Mouse (Mus musculus) intestine, embryonic 14.5 days (tissue): Measurements from ENCODE around the gene 4930432M17Rik. TPM values are rescaled to one million over a fixed set of nuclear protein-coding genes. Genes with fewer than 3 reads are reported as not detected.
A peak's percentile ranks its signal among the peaks of the same experiment; 100 is the strongest.

ENCODE experiments used
- ATAC-seq: fragments of 200-750 bp; cut with Nextera tagmentation; replicated peaks from 2 replicates; pipeline ENCODE4 v1.8.0; 2017; ENCODE audit warnings: low read depth, moderate number of reproducible peaks, moderate TSS enrichment, moderate library complexity; ENCODE audit not compliant: low FRiP score, low TSS enrichment
- DNase-seq: peaks from one replicate; pipeline ENCODE4 v3.0.0-alpha.2; 2018; ENCODE audit warnings: low spot score
- H3K27ac ChIP-seq: fragments of 300-500 bp; sonication (generic); 2 replicates; pipeline ENCODE4 v1.5.1; 2014; ENCODE audit warnings: low read depth, mild to moderate bottlenecking, control low read depth
- H3K27me3 ChIP-seq: fragments of 300-500 bp; sonication (generic); replicated peaks from 2 replicates; pipeline ENCODE4 v1.6.1; 2014; ENCODE audit warnings: low read length, control low read depth; ENCODE audit not compliant: control insufficient read depth, insufficient read depth
- H3K36me3 ChIP-seq: fragments of 300-500 bp; sonication (generic); 2 replicates; pipeline ENCODE4 v1.6.1; 2014; ENCODE audit warnings: low read length, control low read depth; ENCODE audit not compliant: control insufficient read depth, insufficient read depth
- H3K4me1 ChIP-seq: fragments of 300-500 bp; sonication (generic); replicated peaks from 2 replicates; pipeline ENCODE4 v1.6.1; 2014; ENCODE audit warnings: low read length, control low read depth, mixed read lengths; ENCODE audit not compliant: control insufficient read depth, insufficient read depth
- H3K4me2 ChIP-seq: fragments of 300-500 bp; sonication (generic); 2 replicates; pipeline ENCODE4 v1.6.1; 2014; ENCODE audit warnings: low read length
- H3K4me3 ChIP-seq: fragments of 300-500 bp; sonication (generic); 2 replicates; pipeline ENCODE4 v1.5.1; 2014; ENCODE audit warnings: low read depth, low read length, control low read depth, mixed read lengths
- H3K9ac ChIP-seq: fragments of 300-500 bp; sonication (generic); 2 replicates; pipeline ENCODE4 v1.6.1; 2014; ENCODE audit warnings: mild to moderate bottlenecking, low read length
- H3K9me3 ChIP-seq: fragments of 300-500 bp; sonication (generic); 2 replicates; pipeline ENCODE4 v1.6.1; 2016; ENCODE audit warnings: low read length, control low read depth; ENCODE audit not compliant: control insufficient read depth
- WGBS: fragments of 180-500 bp; shearing (Covaris S2); extraction: QIAGEN DNeasy Blood & Tissue Kit; methylation state at CpG from one replicate; pipeline ENCODE4 v1.1.7; 2014; 5-methylcytosine and 5-hydroxymethylcytosine counted together
- polyA plus RNA-seq: library from polyadenylated mRNA; unstranded; fragments of >200 nt; fragmentation: Nextera tagmentation; extraction: Ambion mirVana; gene quantifications from 2 replicates; pipeline ENCODE4 v1.2.1, GENCODE M21; 2014

The 4930432M17Rik gene
- polyA plus RNA-seq, 1 experiment from 2014 or later, result not detected

DNA sequence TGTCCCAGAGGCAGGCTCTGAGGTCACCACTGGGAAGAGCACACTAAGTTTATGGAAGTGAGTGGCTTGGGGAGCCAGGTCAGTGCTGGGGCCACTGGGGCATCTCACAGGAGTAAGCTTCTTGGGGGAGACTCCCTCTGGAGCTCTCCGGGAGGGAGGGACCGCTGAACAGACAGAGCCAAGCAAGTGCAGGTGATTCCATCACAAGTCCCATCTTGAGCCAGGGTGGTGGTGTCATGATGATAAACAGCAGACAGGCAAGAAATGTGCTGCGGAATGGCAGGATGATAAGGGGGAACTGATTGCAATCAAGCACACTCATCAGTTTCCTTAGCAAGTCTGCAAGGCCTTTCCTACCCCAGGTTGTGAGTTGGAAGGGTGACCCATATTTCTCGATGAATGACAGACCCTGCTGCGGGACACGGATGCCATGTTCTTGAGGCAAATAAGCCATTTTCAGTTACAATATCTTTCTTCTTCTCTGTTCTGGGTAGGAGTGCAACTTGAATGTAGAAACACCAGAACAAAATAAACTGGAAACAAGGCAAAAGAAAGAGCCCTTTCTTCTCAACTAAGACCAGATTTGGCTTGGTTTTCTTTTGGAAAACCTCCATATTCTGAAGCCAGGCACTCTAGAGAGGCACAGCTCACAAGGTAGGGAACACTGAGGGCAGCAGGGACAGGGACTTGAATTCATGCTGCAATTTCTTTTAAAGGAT, 45.3 kb downstream of the 4930432M17Rik start:
- Histone ChIP-seq H3K36me3 (no peaks in the 10 kb centered on the region), H3K4me2 (no peak overlapping the region), H3K27me3 (peaks cover 6% of the 10 kb centered on the region), H3K9ac (no peak overlapping the region), H3K27ac (no peak overlapping the region), H3K9me3 (no peaks in the 10 kb centered on the region), H3K4me3 (no peak overlapping the region), H3K4me1 (no peaks in the 10 kb centered on the region)
- ATAC-seq, result no peak
- DNase-seq, result no peak
- 58% methylated on average over 6 of the region's 6 CpGs for WGBS

DNA sequence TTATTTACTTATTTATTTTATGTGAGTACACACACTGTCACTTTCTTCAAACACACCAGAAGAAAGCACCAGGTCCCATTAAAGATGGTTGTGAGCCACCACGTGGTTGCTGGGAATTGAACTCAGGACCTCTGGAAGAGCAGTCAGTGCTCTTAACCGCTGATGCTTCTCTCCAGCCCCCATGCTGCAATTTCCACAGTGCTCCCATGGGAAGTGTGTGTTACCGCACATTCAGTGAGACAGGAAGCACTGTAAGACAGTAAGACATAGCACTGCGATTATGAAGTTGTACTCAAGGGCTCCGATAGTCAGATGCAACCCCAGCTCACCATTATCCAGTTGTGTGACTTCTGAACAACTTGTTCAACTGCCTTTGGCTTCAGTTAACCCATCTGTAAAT, 45.9 kb downstream of the 4930432M17Rik start:
- 83% methylated on average over 5 of the region's 5 CpGs for WGBS
- no peaks in the 10 kb centered on the region; the same call in 1 of the 2 replicates for H3K4me1 ChIP-seq

DNA sequence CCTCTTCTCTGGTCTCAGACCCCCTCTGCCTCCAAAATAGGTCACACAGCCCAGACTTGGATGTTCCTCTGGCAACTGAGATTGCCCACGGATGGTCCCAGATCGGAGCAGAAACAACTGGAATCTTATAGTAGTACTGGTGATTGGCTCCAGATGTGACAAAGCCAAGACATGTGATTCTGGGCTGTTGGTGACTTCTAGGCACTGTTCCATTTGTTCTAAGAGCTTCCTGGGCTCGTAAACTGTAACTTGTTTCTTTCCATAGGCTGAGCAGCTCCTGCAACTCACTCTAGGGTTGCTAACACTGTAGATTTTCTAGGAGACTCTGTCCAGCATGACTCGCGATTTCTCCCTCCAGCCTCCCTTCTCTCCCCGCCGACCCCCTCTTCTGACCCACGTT, 48.1 kb downstream of the 4930432M17Rik start:
- Histone ChIP-seq H3K27ac (no peak overlapping the region), H3K4me1 (peaks cover 6% of the 10 kb centered on the region), H3K36me3 (no peaks in the 10 kb centered on the region), H3K4me3 (no peak overlapping the region), H3K9me3 (no peaks in the 10 kb centered on the region), H3K4me2 (no peak overlapping the region), H3K27me3 (peaks cover 3% of the 10 kb centered on the region; the same call in 1 of the 2 replicates), H3K9ac (no peak overlapping the region)
- DNase-seq (no peak), ATAC-seq (no peak)
- WGBS, result 70% methylated on average over 8 of the region's 8 CpGs

More for the DNA sequence above, 45.9 kb downstream of the 4930432M17Rik start:
- ATAC-seq (no peak), DNase-seq (no peak)
- peaks cover 4% of the 10 kb centered on the region for H3K27me3 ChIP-seq
- H3K4me3 ChIP-seq, result no peak overlapping the region
- no peak overlapping the region for H3K4me2 ChIP-seq
- H3K9ac ChIP-seq, result no peak overlapping the region
- no peak overlapping the region for H3K27ac ChIP-seq
- no peaks in the 10 kb centered on the region for H3K9me3 ChIP-seq
- H3K36me3 ChIP-seq, result no peaks in the 10 kb centered on the region

DNA sequence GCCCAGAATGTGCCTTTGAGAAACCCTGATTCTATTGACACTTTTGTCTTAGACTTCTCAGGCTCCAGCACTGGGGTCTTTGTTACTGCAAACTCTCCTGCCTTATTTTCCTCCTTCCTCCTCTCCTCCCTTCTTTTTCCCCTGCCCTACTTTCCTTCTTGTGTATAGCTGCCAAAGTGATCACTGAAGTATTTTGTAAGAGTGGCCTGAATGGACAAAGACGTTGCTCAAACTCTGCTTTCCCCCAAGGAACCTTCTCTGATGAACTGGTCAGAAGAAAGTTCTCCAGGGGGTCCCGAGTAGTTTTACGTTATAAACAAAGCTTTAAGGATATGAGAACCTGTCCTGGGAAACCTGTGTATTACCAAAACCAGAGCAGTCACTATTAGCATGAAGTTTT, 49.1 kb downstream of the 4930432M17Rik start:
- no peak for DNase-seq
- no peak overlapping the region for H3K27ac ChIP-seq

GRCm38 (mm10) chr3:121720801-121721690, 50.5 kb downstream of the 4930432M17Rik start:
- no peak overlapping the region for H3K4me3 ChIP-seq
- no peak overlapping the region for H3K27ac ChIP-seq
- ATAC-seq (no peak), DNase-seq (no peak)
- no peaks in the 10 kb centered on the region for H3K9me3 ChIP-seq
- H3K4me1 ChIP-seq, result peaks cover 6% of the 10 kb centered on the region
- H3K27me3 ChIP-seq, result no peaks in the 10 kb centered on the region; the same call in 1 of the 2 replicates
- H3K4me2 ChIP-seq, result no peak overlapping the region
- no peak overlapping the region for H3K9ac ChIP-seq
- 38% methylated on average over 14 of the region's 14 CpGs for WGBS
- H3K36me3 ChIP-seq, result no peaks in the 10 kb centered on the region

More for the DNA sequence above, 49.1 kb downstream of the 4930432M17Rik start:
- H3K27me3 ChIP-seq, result peaks cover 3% of the 10 kb centered on the region; the same call in 1 of the 2 replicates
- no peaks in the 10 kb centered on the region for H3K36me3 ChIP-seq
- 75% methylated on average over 3 of the region's 3 CpGs for WGBS
- peaks cover 6% of the 10 kb centered on the region for H3K4me1 ChIP-seq
- H3K4me2 ChIP-seq, result no peak overlapping the region
- ATAC-seq, result no peak
- H3K9ac ChIP-seq, result no peak overlapping the region
- no peak overlapping the region for H3K4me3 ChIP-seq
- no peaks in the 10 kb centered on the region for H3K9me3 ChIP-seq

- Histone ChIP-seq H3K36me3 (no peaks in the 10 kb centered on the region), H3K9me3 (no peaks in the 10 kb centered on the region), H3K27ac (no peak overlapping the region), H3K4me1 (peaks cover 6% of the 10 kb centered on the region), H3K27me3 (no peaks in the 10 kb centered on the region; the same call in 1 of the 2 replicates), H3K4me2 (no peak overlapping the region), H3K9ac (no peak overlapping the region), H3K4me3 (no peak overlapping the region)
- ATAC-seq, result no peak
- no peak for DNase-seq
- 59% methylated on average over 7 of the region's 7 CpGs for WGBS
Observed at GRCm38 (mm10) chr3:121721691-121722070, 51.1 kb downstream of the 4930432M17Rik start.

DNA sequence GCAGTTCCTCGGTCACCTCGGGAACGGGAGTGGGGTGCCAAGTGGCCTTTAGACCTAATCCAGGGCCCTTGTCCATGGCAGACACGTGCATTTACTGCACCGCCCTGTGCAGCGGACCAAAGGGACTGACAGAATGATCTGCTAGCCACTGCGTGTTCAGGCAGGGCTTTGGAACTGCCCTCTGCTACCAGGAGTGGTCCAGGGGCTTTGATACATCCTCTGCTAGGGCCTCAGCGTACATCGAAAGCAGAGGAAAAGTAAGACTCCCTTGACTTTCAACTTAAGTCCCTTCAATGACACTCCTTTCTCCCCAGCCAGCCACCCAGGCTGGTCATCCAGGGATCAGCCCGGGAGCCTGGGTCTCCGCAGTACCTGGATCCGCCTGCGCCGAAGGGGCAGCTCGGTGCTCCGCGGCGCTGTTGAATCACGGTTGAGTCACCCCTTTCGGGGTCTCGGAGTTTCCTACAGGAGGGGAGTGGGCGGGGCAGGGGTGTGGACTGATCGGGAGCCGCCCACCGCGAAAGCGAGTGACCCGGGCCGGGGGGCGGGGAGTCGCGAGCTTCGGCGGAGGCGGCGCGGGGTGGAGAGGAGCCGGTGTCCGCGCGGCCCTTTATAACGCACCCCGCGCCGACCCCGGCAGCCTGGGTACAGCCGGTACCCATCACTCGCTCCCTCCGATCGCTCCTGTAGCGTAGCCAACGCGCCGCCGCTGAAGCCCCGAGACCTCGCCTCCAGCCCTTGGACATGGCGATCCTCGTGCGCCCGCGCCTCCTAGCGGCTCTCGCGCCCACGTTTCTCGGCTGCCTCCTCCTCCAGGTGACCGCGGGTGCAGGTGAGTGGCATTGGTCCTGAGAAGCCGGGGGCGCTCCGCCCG, 52.6 kb downstream of the 4930432M17Rik start, which contains the start of gene F3:
F3 (plus strand) TSS at position 567 of the 874 bp plus-strand sequence.
- Histone ChIP-seq H3K36me3 (no peaks in the 10 kb centered on the region), H3K4me3 (peak within 1 kb of the TSS; percentile 68), H3K27me3 (no peaks in the 10 kb centered on the region; the same call in 1 of the 2 replicates), H3K4me1 (peaks cover 6% of the 10 kb centered on the region), H3K27ac (peak within 1 kb of the TSS; percentile 29; the same call in 1 of the 2 replicates), H3K9me3 (no peaks in the 10 kb centered on the region), H3K4me2 (peak within 1 kb of the TSS; percentile 79), H3K9ac (peak within 1 kb of the TSS; percentile 60)
- DNase-seq, result peak; percentile 88
- under 1% methylated on average over 72 of the region's 73 CpGs for WGBS
- ATAC-seq, result peak; percentile 89
